Mouse (Mus musculus): ENCODE measurements at regions not wholly inside any gene's neighbourhood (a gene's known extent, or its start where the extent isn't known, plus 50 kb on each side); places are given as distances from the start of the nearest gene placed in this dataset.

DNA sequence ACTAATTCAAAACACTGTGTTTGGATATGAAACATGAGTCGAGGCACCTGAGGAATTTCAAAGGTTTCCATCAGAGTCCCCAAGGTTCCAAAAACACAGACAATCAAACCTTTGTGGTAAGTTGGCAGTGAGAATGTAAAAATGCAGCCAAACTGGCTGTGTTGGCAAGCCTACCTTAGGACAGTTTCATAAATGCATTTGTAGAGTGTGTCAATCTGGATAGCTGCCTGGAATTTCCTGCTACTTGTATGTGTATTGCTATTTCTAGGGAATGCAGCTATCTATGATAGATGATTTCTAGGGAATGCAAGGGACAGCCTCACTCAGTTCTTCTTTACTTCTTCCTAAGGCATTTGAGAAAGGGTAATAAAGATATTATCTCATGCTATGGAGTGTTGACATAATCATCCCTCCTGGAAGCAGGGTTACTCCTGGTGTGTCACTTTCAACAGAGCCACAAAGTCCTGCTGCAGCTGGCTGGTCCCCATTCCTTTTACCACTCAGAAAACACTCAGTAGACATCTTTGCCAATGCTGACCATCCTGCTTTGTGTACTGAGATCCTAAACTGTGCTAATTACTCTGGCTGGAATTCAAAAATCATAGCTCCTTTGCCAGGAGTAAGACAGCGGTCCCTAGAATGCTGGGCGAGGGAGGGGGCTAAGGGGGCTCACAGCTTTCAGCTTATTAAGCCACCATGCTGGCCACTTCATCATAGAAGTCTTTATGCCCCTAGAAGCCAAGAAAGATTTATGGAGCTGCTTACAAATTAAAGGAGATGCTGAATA is 261.4 kb upstream of the Negr1 start:
- Histone ChIP-seq H3K27ac (peak overlapping the region; percentile 50), H3K9ac (no peak overlapping the region), H3K27me3 (no peaks in the 10 kb centered on the region), H3K4me3 (no peak overlapping the region), H3K9me3 (no peaks in the 10 kb centered on the region), H3K4me2 (no peak overlapping the region), H3K4me1 (peaks cover 12% of the 10 kb centered on the region), H3K36me3 (no peaks in the 10 kb centered on the region)
- ATAC-seq (ENCODE audit: borderline replicate concordance, extremely low read depth, low FRiP score, low TSS enrichment), result peak; percentile 69; the same call in 1 of the 2 replicates
- WGBS, result 33% methylated on average over 3 of the region's 3 CpGs

DNA sequence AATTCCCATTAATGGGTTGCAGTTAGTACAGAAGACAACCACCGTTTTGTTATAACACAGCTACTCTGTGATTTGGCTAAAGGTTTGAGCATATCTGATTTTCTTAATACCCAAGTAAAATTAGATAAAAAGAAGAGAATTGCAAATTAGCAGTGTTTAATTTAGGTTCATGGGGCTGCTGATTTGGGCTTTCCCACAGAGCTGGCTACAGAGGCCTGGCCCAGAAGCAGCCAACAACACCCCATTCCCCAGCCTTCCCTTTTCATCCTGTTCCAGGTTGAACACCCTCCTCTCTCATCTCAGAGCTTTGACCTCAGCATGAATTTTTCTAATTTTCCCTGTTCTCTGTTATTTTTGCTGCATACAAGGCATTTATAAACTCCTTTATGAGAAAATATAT is 260.3 kb upstream of the Negr1 start:
- H3K27ac ChIP-seq, result no peak overlapping the region
- H3K36me3 ChIP-seq, result no peaks in the 10 kb centered on the region
- no peaks in the 10 kb centered on the region for H3K9me3 ChIP-seq
- ATAC-seq (ENCODE audit: borderline replicate concordance, extremely low read depth, low FRiP score, low TSS enrichment), result no peak
- H3K4me3 ChIP-seq, result no peak overlapping the region
- H3K4me1 ChIP-seq, result peaks cover 12% of the 10 kb centered on the region
- no peaks in the 10 kb centered on the region for H3K27me3 ChIP-seq
- no peak overlapping the region for H3K4me2 ChIP-seq
- H3K9ac ChIP-seq, result no peak overlapping the region
- WGBS, result 54% methylated on average over 1 of the region's 1 CpGs

DNA sequence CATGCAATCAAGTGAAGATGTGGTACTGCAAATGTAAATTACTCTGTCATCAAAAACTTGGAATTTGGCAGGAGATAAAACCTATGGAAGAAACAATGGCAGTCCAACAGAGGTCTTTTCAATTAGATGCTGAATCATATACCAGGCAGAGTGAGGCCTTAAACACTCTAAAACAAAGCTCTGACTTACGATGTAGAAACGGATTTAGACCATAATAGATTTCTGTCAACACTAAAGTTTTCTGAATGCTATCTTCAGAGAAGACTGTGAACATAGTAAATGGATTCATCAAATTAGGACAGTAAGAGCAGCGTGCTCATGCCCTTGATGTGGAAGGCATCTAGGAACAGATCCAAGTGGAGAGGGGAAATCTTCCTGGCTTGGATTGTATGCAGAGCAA is 259.8 kb upstream of the Negr1 start:
- Histone ChIP-seq H3K4me2 (no peak overlapping the region), H3K4me1 (peaks cover 12% of the 10 kb centered on the region), H3K36me3 (no peaks in the 10 kb centered on the region), H3K9ac (no peak overlapping the region), H3K27me3 (no peaks in the 10 kb centered on the region), H3K9me3 (no peaks in the 10 kb centered on the region), H3K4me3 (no peak overlapping the region), H3K27ac (no peak overlapping the region)
- WGBS, result 59% methylated on average over 3 of the region's 3 CpGs
- ATAC-seq (ENCODE audit: borderline replicate concordance, extremely low read depth, low FRiP score, low TSS enrichment), result no peak

DNA sequence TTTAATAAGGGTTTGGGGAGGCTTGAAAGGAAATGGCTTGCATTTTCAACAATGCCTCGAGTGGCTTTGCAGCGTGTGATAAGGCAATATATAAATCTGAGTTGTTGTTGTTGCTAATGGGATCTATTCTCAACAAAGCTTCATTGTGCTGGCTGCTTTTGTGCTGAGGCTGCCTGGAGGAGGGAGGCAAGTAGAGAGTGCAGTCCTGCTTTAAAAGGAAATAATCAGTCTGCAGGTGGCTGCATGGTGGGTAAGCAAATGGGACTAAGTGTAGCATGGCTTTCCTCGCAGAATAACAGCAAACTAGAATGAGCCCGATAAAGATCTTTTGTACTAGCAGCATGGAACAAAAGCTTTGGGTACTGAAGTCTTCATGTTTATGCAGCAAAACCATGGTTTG is 257.4 kb upstream of the Negr1 start:
- Histone ChIP-seq H3K4me3 (no peak overlapping the region), H3K4me2 (no peak overlapping the region), H3K9ac (no peak overlapping the region), H3K9me3 (no peaks in the 10 kb centered on the region), H3K4me1 (peaks cover 12% of the 10 kb centered on the region), H3K27ac (no peak overlapping the region), H3K36me3 (no peaks in the 10 kb centered on the region), H3K27me3 (no peaks in the 10 kb centered on the region)
- no peak for ATAC-seq (ENCODE audit: borderline replicate concordance, extremely low read depth, low FRiP score, low TSS enrichment)
- WGBS, result 59% methylated on average over 4 of the region's 4 CpGs

DNA sequence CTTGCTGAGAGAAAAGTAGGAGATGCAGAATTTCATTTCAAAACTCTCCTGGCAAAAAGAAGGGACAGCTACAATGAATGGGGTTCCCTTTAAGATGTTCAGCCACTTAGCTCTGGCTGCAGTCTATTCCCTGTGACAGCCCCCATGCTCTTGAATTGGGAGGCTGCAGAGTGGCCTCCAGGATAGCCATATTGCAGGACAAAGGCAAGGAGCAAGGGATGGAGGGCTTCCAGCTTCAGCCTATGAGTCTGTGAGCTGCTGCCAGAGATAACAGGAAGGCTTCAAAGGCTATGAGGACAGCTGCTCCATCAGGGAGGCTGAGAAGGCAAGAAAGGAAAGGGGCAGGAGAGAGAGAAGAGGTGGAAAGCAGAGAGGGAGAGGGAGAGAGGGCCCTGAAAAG is 256.5 kb upstream of the Negr1 start:
- no peaks in the 10 kb centered on the region for H3K36me3 ChIP-seq

DNA sequence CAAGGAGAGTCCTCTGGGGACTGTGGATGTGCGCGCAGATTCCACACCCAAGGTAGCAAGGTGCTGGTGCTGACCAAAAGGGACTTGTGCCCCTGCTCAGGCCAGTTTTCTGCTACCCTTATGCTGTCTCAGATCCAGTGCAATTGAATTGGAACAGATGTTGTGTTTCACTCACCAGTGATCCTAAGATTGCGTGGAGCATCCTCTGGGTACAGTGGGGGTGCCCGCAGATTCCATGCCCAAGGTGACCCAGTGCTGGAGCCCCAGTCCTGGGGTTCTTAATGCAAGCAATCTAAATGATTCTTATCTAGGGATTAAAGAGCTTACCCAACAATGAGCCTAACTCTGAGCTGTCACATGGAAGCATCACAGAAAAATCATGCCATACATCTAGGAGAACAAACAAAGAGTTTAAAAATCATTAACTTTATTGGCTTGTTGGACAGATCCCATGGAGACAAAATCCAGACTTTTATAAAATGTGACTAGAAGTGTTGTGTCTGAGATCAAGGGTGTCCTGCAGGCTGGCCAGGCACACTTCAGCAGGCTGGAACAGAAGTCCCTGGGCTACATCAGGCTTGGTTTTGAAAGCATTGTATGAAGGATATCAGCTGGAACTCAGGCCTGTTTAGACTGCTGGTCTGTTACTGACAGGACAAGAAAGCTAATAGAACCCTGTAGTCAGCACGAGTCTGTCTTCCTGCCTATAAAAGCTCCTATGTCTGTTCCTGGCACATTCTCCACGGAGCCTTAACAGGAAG is 226.4 kb upstream of the Negr1 start:
- no peaks in the 10 kb centered on the region for H3K9me3 ChIP-seq
- H3K36me3 ChIP-seq, result no peaks in the 10 kb centered on the region
- H3K27me3 ChIP-seq, result no peaks in the 10 kb centered on the region
- 62% methylated on average over 6 of the region's 6 CpGs for WGBS
- H3K4me2 ChIP-seq, result no peak overlapping the region
- H3K4me1 ChIP-seq, result no peaks in the 10 kb centered on the region
- H3K9ac ChIP-seq, result no peak overlapping the region
- peak overlapping the region; percentile 30 for H3K27ac ChIP-seq
- ATAC-seq (ENCODE audit: borderline replicate concordance, extremely low read depth, low FRiP score, low TSS enrichment), result peak; percentile 95
- H3K4me3 ChIP-seq, result no peak overlapping the region

More for the DNA sequence above, 256.5 kb upstream of the Negr1 start:
- Histone ChIP-seq H3K27ac (no peak overlapping the region), H3K27me3 (no peaks in the 10 kb centered on the region), H3K4me3 (no peak overlapping the region), H3K4me1 (peaks cover 6% of the 10 kb centered on the region), H3K4me2 (no peak overlapping the region), H3K9me3 (no peaks in the 10 kb centered on the region), H3K9ac (no peak overlapping the region)
- ATAC-seq (ENCODE audit: borderline replicate concordance, extremely low read depth, low FRiP score, low TSS enrichment), result no peak

DNA sequence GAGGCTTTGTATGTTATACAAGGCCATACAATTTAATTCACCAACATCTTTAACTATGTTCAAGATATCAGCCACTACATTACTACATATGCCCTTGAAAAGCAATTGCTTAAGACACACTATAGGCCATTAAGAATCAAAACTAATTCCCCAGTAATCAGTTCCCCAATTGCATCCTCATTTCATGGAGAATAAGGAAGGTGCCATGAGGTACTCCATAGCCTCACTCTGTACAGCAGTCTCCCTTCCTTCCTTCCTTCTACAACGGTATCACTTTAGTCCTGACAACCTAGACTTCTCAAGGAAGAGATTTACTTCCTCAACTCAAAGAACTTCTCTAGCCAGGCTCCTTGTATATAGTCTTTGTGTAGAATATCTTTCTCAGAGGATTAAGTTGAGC is 220.1 kb upstream of the Negr1 start:
- Histone ChIP-seq H3K4me2 (no peak overlapping the region), H3K27me3 (no peaks in the 10 kb centered on the region), H3K9ac (no peak overlapping the region), H3K36me3 (no peaks in the 10 kb centered on the region), H3K4me1 (no peaks in the 10 kb centered on the region), H3K27ac (no peak overlapping the region), H3K9me3 (no peaks in the 10 kb centered on the region), H3K4me3 (no peak overlapping the region)
- ATAC-seq (ENCODE audit: borderline replicate concordance, extremely low read depth, low FRiP score, low TSS enrichment), result no peak
- 64% methylated on average over 1 of the region's 1 CpGs for WGBS

DNA sequence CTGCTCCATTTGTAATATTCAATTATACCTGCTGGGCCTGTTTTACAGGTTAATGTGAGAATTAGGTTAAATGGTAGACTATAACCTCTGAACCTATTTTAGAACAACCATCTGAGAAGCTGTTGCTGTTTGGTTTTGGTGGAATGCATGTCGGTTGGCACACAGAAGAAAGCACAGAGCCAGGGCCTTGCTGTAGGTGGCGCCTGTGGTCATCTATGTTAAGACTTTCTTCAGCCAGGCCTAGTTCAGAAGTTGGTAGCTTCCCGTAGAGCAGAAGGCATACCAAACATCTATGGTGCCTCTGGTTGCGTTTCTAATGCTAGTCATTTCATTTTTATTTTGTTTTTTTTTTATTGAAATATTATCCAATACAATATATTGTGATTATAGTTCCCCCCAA is 209.9 kb upstream of the Negr1 start:
- Histone ChIP-seq H3K4me2 (no peak overlapping the region), H3K4me1 (no peaks in the 10 kb centered on the region), H3K27me3 (no peaks in the 10 kb centered on the region), H3K27ac (no peak overlapping the region), H3K4me3 (no peak overlapping the region), H3K36me3 (no peaks in the 10 kb centered on the region), H3K9me3 (no peaks in the 10 kb centered on the region), H3K9ac (no peak overlapping the region)
- no peak for ATAC-seq (ENCODE audit: borderline replicate concordance, extremely low read depth, low FRiP score, low TSS enrichment)
- 60% methylated on average over 4 of the region's 4 CpGs for WGBS

DNA sequence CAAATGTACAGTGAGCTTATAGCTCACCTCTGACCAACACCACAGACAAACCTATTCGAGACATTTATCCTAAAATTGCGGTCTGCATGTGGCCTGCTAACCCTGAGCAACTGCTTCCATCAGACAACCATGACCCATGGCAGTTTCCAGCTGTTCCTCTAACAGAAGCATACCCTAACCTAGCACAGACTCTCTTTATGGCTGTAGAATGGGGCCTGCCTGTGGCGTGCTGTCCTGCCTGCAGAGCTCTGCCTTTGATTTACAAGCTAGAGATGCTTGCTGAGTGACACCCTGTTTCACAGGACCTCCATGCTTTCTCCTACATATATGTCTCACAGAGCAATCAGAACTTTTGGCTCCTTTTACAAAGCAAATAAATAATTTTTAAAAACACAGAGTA is 208.2 kb upstream of the Negr1 start:
- 68% methylated on average over 3 of the region's 3 CpGs for whole genome bisulfite sequencing
- Histone ChIP-seq H3K27me3 (no peaks in the 10 kb centered on the region), H3K9me3 (no peaks in the 10 kb centered on the region), H3K27ac (no peak overlapping the region), H3K4me1 (no peaks in the 10 kb centered on the region), H3K4me3 (no peak overlapping the region), H3K9ac (no peak overlapping the region), H3K4me2 (no peak overlapping the region), H3K36me3 (no peaks in the 10 kb centered on the region)
- ATAC-seq (ENCODE audit: borderline replicate concordance, extremely low read depth, low FRiP score, low TSS enrichment), result no peak

DNA sequence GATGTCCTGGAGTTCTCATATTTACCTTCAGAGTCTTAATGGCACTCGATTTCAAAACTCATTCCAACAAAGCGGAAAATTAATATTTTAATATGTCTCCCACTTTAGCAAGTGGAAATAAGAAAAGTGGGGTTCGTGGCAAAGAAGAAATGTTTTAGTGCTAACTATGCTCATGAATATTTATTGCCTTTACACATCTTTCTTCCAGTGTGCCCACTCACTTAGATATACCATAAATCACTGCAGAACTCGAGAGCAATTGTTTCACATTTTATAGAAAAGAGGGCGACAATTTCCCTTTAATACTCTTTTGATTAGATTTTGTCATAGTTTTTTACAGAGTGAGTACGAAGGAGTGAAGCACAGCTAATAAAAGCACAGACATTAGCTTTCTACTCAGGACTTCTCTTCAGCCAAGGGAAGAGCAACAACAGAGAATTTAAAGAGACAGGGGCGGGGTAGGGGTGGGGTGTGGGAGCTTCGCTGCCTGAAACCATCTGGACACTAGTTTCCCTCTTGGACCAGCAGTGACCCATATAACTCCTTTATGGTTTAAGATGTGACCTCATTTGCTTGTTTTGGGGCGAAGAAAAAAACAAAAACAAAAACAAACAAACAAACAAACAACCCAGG is 207.6 kb upstream of the Negr1 start:
- H3K27me3 ChIP-seq, result no peaks in the 10 kb centered on the region
- WGBS, result 76% methylated on average over 9 of the region's 9 CpGs
- no peak overlapping the region for H3K27ac ChIP-seq
- H3K4me2 ChIP-seq, result no peak overlapping the region
- H3K9me3 ChIP-seq, result no peaks in the 10 kb centered on the region
- no peak overlapping the region for H3K9ac ChIP-seq
- no peaks in the 10 kb centered on the region for H3K4me1 ChIP-seq
- no peaks in the 10 kb centered on the region for H3K36me3 ChIP-seq
- ATAC-seq (ENCODE audit: borderline replicate concordance, extremely low read depth, low FRiP score, low TSS enrichment), result no peak
- no peak overlapping the region for H3K4me3 ChIP-seq

DNA sequence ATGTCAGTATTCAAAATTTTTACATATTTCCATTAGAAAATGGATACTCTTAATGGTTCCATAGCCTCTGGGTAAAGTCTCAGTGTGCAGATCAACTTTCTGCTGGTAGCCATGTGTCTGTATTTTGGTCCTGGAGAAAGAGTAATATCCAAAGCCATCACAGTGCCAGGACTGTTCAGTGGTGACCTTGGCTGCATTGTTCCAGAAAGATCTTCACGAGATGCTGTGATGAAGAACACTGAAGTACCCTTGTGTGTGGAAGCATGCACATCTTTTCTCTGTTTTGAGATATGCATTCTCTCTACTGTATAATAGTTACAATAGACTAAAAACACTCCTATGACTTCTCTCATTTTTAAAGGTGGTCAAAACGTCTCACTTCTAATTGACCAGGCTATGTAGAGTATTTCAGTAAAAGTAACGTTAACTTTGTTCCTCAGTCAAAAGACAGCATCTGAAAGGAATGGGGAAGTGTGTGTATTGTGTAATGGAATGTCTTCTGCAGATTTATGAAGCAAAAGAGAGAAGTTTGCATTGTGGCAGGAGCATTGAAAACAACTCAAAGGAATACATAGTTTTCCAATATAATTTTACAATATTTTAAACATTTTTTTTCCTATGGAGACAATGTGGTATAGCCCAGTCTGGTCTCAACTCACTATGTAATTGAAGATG is 192.8 kb upstream of the Negr1 start:
- H3K27me3 ChIP-seq, result no peaks in the 10 kb centered on the region
- H3K9me3 ChIP-seq, result no peaks in the 10 kb centered on the region
- no peak overlapping the region for H3K27ac ChIP-seq
- no peak overlapping the region for H3K4me3 ChIP-seq
- H3K4me1 ChIP-seq, result no peaks in the 10 kb centered on the region
- H3K36me3 ChIP-seq, result no peaks in the 10 kb centered on the region
- H3K9ac ChIP-seq, result no peak overlapping the region
- 72% methylated on average over 3 of the region's 3 CpGs for WGBS
- no peak for ATAC-seq (ENCODE audit: borderline replicate concordance, extremely low read depth, low FRiP score, low TSS enrichment)
- no peak overlapping the region for H3K4me2 ChIP-seq

DNA sequence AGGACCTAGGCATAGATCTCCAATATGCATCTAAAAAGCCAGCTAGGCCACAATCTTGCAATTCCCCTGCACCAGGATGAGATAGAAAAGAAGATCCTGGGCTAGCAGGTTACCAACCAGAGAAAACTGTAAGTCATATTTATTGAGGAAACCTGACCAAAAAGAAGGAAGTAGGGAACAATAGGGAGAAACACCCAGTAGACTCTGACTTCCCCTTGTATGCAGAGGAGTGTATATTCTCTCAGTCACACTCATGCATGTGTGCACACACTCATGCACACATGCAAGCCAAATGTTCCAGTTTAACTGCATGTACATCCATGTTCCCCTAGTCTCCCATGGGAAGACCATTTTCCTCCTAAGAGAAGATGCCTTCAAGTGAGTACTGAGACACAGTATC is 184.9 kb upstream of the Negr1 start:
- Histone ChIP-seq H3K9me3 (no peaks in the 10 kb centered on the region), H3K4me3 (no peak overlapping the region), H3K4me1 (no peaks in the 10 kb centered on the region), H3K9ac (no peak overlapping the region), H3K4me2 (no peak overlapping the region), H3K27me3 (no peaks in the 10 kb centered on the region), H3K36me3 (no peaks in the 10 kb centered on the region), H3K27ac (no peak overlapping the region)
- ATAC-seq (ENCODE audit: borderline replicate concordance, extremely low read depth, low FRiP score, low TSS enrichment), result no peak
